Mouse (Mus musculus): Measurements from ENCODE around the gene Lrrk1.
A peak's percentile ranks its signal among the peaks of the same experiment; 100 is the strongest.

Lrrk1 gene

DNA sequence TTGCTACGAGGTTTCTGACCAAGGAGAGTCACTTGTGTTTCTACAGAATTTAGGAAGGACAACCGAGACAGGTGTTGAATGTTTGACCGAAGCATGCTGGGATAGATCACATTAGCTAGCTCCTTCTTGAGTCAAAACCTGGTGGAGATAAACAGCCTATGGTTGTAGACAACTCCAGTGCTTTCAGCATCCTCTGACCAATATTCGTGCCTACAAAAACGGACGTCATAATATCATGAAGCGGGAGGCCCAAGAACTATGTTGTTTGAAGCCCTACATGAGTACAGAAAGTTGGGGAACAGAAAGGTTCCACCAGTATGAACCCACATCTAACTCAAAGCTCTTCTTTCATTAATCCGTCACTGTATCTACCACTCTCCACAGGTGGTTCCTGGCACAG lies 3.3 kb downstream of the Lrrk1 start:
- DNase-seq (ENCODE audit: low spot score in 2 of 2), result no peak

DNA sequence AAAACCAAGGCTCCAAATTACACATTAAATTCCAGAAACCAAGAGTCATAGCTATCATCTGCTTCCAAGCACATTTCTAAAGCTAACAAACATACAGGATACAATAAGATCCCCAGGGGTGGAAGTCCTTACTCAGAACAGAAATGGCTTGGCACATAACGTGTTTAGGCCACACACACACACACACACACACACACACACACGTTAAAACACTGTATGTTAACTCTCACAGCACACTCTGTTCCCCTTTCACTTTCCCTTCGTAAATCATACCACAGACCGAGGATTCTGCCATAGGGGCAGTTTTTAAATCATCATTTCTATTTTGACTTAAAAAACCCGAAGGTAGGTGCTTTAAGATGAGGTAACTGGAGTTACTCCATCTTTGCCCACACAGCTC lies 3.9 kb downstream of the Lrrk1 start:
- peak; percentile 36 to 63 for DNase-seq (ENCODE audit: low spot score in 2 of 2)

DNA sequence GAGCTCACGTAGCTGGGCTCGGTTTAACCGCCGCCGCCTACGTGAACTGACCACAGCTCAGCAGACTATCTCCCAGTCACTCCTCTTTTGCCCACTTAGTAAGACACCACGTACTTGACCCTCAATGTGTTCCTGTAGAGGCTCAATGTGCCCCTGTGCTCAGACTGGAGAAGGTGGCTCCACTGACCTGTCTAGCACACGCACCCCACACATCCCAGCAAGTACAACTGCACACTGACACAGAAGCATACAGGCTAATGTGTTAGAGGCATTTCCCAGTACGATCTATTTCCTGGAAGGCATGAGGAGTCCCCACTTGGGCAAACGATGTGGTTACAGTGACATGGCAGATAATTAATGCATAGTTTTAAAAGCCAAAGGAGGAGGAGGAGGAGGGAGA lies 11.6 kb downstream of the Lrrk1 start:
- no peak for DNase-seq (ENCODE audit: low spot score in 2 of 2)

DNA sequence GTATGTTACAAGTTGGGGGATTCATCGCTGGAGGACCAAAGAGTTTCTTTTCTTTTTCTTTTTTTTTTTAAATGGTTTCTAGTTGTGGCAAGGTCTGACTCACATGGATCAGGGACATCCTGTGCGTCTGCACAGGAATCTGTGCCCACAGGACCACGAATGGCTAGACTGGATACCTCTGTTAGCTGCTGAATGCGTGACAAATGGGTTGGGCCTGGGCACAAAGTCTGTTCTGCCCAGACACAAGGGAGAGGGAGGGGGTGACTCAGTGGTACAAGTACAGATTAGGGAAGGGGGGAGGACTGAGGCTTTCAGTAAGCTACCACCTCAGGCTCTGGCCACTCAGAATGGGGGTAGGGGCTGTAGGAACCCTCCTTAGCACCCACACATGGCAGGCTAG lies 12.4 kb downstream of the Lrrk1 start:
- no peak for DNase-seq (ENCODE audit: low spot score in 2 of 2)

DNA sequence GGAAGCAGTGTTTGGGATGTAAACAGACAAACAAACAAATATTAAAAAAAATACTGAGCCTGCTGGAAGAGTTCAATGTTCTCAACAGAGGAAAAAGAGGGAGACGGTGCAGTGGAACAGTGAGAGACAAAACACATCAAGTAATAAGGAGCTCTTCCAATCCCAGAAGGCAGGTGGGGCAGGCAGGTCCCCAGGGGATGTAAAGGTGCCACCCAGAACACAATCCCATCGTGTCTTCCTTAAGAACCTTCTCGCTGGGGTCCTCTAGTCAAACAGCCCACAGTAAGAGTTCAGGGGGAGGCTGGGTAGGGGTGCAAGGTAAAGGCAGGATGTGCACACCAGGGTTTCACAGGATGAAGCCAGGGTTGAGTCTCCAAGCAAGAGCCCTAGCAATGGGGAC lies 14.8 kb downstream of the Lrrk1 start:
- DNase-seq (ENCODE audit: low spot score in 2 of 2), result no peak

DNA sequence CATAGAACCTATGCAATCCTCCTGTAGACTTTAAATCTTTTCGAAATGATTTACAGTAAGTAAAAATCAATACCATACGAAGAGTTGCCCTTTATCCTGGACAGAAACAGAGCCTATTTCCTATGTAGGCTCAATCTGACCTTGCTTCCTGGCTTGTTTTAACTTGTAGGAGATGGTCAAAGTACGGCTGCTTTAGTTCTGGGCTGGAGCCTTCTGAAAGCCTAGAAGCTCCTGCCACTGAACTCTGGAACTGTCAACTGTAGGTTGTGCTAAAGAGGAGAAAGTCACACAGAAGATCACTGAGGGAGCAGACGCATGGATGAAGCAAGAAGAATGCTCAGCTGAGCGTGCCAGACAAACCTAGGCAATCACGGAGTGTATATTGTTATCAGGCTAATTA lies 17.2 kb downstream of the Lrrk1 start:
- no peak for DNase-seq (ENCODE audit: low spot score in 2 of 2)

DNA sequence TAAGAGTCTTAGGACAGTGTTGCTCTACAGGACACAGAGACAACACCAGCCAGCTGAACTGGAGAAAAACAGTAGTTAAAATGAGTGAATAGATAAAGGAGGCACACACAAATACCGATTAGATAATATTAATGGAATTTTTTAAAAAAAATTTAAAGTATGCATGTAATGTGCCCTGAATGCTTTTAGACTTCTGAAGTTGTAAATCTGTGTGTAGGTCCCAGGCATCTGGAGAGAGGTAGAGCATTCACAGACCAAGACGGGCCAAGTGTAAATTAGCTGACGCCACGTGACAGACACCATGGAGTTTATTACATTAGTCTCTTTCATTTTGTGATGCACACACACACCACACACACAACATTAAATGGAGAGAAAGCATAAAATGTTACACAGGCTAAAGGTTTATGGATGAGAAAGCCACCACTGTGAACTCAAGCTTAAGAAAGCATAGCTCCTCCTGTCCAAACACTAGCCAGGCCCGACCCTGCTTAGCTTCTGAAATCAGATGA lies 18.2 kb downstream of the Lrrk1 start:
- no peak for DNase-seq (ENCODE audit: low spot score in 2 of 2)

DNA sequence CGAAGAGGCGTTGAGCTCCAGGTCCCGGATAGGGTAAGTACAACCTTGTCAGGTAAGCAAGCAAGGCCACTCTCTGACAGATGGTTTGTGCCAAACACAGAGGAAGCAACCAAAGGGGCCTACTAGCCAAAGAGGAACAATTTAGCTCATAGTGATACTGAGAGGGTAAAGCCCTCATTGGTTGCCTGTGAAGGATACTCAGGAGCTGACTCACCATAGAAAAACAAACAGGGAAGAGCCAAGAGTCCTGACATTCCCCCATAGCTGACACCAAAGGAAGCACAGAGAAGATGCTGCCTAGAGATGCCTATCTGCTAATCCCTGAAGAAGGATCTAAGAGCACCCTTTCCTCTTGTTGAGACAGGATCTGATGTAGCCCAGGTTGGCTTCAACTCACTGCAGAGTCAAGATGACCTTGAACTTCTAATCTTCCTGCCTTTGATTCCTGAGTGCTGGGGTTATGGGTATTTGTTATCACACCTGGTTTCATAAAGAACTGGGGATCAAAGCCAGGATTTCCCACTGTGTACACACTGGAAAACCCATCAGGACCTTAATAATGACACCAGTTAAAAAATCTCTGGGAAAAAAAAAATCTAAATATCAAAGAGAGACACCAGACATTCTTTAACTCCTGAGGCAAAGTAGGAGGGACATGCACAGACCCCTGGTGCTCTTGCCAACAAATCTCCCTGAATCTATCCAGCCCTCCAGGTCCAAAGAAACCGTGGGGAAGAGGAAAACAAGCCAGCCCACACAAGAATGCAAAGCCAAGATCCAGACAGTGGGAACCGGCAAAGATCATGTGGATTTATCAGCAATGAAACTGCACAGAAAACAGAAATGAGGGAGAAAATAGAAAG lies 18.8 kb downstream of the Lrrk1 start:
- DNase-seq (ENCODE audit: low spot score in 2 of 2), result no peak

DNA sequence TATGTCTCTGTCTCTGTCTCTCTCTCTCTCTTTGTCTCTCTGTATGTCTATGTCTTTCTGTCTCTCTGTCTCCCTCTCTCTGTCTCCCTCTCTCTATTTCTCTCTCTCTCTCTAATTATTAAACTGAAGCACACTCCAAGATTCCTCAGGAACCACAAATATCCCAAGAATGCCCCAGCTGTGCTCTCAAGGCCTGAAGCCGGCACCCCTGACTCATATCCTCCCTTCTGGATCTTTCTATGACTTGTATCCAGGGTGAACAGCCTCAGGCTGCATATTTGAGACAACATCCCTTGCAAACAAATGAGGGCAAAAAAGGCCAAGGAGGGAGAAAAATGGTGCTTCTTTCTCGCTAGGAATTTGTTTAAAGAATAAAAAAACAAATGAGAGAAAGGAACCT lies 22.2 kb downstream of the Lrrk1 start, which contains the start of gene Gm10974:
Gene Gm10974, plus strand, starts transcription at position 2 of the 400 bp plus-strand sequence.
- DNase-seq (ENCODE audit: low spot score in 2 of 2), result no peak

DNA sequence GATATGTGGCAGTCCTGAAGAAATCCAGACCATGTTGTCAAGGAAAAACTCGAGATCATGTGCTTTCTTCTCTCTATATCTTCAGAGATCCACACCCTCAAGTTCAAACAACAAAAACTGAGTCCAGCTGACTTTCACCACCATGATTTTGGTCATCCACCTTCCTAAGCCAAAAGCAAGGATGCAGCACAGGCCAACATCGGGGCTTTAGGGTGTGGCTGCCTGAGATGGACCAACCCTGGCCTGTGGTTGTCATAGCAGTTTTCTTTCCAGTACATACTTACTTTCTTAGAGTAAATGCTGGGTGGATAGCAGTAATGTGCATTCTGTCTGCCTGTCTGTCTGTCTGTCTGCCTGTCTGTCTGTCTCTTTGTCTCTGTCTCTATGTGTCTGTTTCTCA lies 22.7 kb downstream of the Lrrk1 start:
- no peak for DNase-seq (ENCODE audit: low spot score in 2 of 2)

DNA sequence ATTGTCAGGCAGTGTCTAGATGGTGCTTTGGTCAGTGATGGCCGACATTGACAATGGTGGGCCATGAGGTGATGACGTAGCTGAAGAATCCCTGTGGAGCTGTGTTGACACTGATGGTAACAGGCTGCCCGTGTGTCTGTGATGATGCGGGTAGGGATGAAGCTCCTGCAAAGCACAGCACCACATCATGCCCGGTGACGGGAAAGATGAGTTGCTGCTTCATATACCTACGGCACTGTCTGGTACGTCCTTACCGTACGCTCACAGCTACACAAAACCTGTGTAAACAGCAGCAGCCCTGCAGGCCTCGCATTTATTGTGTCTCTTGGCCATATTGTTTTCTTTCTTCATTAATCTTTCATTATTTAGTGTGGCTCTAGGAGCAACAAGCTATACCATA lies 23.7 kb downstream of the Lrrk1 start:
- DNase-seq (ENCODE audit: low spot score in 2 of 2), result no peak

DNA sequence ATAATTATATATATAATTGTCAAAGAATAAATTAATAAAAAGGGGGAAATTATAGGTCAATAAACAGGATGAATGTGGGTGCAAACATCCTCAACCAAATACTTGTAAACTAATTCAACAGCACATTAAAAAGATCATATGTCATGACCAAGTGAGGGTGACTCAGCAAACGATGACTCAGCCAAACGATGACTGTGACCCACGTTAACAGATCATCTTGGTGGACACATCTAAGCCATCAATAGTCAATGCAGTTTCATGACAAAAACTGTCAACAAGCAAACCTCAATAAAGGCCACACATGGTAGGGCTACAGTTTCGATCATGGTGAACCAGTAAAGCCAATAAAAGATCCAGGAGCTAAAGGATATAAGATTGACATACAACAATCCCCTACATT lies 29.1 kb downstream of the Lrrk1 start:
- no peak for DNase-seq (ENCODE audit: low spot score in 2 of 2)

DNA sequence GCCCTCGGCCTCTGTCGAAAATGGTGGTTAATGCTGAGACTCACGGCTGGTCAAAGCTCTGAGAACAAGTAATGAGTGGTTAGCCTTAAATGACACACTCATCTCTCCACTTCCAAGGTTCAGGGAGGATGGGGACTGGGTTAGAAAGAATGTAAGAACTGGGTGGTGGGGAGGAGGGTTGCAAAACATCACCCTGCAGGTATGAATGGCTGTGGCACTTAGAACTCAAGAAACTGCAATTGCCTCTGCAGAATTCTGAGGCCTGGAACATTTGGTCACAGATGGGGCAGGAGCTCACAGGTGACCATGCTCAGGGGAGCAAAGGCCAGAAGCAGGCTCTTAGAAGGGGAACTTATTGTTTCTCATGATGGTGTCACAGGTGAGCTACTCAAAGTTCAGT lies 29.7 kb downstream of the Lrrk1 start:
- DNase-seq (ENCODE audit: low spot score in 2 of 2), result no peak

DNA sequence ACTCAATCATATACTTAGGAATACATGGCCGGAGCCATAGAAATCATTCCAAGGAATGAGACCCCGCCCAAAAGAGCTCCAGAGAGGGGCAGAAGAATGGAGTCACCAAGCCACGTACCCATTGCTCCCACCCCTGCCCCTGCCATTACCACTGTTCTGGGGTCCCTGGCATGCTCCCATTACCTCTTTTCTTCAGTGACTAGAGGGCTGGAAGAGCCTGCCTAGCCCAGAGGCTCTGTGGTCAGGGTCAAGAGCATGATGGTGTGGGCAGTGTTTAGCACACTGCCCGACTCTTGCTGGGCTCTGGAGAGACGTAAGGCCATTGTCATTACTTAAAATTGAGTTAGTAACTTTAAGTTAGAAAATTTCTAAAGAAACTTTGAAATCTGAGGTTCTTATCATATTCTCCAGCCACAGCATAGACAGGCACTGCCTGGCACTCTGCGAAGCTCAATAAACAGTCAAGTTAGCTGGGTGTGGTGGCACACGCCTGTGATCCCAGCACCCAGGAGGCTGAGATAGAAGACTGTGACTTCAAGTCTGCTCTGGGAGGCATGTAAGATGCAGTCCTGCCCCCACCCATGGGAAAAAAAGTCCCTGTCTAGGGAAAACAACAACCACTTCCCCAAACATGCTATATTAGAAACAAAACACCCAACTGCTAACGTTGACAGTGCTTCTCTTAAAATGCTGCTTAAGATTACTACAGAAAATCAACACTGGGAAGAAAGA lies 32.2 kb downstream of the Lrrk1 start:
- peak; percentile 21 to 42 for DNase-seq (ENCODE audit: low spot score in 2 of 2)

DNA sequence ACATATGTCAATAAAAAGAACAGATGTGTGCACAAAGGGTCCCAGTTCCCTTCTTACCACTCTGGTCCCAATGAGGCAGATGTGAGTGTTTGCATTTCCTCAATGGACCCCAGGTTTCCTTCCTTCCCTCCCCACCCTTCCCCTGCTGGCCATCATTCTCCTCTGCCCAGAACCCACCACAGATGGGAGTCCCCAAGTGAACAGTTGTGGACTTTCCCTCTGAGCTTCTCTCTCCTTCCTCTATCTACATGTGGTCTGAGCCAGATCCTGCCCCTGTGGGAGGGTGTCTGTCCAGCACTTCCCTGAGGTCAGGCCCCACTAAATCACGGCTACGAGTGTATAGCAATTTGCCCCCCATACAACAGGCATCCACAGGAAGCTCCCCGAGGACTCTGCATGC lies 33.2 kb downstream of the Lrrk1 start:
- no peak for DNase-seq (ENCODE audit: low spot score in 2 of 2)

DNA sequence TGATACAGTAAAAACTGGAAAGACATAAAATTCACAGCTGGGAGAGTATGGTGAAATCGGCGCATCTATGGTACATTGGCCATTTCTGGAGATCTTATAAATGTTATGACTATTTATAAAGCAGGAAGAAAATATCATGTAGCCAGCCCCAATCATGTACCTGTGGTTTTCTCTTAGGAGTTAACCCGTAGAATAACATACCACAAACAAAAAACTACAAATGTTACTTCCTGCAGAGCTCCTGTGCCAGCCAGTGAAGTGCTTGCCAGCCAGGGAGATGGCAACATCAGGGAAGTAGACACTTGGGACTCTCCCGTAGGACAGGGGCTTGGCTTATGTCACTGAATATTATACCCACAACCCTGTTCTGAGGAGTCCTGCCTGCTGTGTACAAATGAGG lies 37.1 kb downstream of the Lrrk1 start:
- DNase-seq (ENCODE audit: low spot score in 2 of 2), result no peak

DNA sequence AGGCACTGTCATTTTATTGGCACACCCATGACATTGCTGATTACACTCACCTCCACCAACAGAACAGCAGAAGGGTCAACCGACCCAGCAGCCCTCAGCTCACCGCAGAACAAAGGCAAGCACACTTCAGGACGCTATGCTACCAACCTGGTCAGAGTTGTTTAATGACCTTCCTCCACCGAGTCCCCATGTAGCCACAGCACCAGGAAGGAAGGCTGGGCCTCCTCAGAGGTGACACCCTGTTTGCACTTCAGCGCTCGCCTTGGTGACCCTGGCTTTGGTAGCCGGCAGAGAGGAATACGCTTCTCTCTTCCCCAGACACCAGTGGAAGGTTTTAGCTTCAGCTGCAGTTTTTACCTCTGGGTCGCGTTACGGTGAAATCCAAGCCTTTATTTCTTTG lies 38.5 kb downstream of the Lrrk1 start:
- no peak for DNase-seq (ENCODE audit: low spot score in 2 of 2)

DNA sequence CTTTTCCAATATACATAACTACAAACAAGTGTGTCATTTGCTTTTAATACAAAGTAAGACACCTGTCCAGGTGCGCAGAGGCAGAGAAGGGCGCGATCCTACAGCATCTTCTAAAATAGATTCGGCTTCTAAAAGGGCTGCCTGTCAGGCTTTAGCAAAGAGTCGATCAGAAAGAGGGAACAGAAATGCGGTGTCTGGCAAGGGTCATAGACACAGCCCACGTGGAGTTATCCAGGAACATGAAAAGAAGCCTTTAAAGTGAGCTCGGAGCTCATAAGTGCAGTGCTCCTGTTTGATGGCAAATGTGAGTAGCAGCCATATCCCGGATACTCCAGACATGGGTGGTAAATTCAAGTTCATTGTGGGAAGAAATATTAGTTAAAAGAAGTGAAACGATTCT lies 39.6 kb downstream of the Lrrk1 start:
- no peak for DNase-seq (ENCODE audit: low spot score in 2 of 2)

DNA sequence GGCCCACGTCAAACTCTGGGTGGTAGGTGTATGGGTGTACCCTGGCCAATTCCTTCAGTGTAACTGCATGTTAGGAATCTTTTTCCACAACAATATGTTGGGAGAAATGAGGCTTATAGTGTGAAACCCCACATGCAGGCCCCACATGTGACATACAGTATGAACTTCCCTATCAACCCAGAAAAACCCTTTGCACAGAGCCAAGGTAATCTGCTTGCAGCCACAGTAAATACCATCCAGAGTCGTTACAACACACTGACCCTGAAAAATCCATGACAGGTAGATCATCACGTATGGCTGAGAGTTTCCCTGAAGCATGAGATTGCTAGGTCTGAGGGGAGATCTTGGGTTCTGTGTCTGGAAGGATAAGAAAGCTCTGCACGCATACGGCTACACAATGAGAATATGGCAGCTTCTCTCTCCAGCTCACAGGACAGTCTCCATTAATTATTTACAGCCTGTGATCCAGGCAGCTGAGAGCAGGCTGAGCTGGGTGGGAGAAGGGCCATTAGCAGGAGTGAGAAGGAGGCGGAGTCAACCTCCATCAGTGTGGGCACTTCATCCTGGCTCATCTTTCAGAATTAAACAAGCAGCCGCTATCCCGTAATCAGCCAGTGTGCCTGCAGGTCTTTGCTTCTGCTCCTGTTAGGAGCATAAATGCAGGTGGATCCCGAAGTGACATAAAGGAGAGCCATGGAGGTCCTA lies 41.0 kb downstream of the Lrrk1 start:
- no peak for DNase-seq (ENCODE audit: low spot score in 2 of 2)

DNA sequence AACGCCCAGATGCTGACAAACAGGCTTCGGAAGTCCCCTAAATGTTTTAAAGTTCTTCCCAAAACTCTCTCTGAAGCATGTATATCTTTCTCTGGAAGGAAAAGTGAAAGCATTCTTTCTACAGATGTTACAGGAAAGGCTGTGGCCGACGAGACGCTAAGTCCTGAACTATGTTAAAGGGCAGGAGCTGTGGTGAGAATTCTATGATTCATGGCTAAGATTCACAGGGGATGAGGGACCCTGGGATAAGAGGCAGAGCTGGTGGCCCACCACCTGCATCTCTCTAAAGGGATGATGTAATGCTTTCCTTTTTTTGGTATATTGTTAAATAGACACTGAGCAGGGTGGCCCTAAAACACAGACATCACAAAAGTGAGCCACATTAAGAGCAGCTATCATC lies 44.8 kb downstream of the Lrrk1 start:
- no peak for DNase-seq (ENCODE audit: low spot score in 2 of 2)

DNA sequence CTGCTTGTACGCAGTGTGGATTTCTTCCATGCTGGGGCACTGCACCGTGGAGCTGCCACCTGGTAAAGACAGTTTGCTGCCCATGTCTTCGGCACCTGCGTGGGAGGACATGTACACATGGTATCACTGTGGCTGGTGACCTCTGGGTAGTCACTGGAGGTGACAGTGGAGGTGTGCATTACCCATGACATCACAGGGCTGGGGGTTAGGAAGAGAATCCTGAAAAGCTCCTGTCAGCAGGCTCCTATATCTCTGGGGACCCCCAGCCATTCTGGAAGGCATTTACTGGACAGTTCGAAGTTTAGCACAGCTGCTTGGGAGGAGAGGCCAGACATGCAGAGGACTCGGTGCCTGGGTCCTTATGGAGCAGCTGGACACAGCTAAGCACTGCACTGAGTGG lies 45.3 kb downstream of the Lrrk1 start:
- DNase-seq (ENCODE audit: low spot score in 2 of 2), result no peak

DNA sequence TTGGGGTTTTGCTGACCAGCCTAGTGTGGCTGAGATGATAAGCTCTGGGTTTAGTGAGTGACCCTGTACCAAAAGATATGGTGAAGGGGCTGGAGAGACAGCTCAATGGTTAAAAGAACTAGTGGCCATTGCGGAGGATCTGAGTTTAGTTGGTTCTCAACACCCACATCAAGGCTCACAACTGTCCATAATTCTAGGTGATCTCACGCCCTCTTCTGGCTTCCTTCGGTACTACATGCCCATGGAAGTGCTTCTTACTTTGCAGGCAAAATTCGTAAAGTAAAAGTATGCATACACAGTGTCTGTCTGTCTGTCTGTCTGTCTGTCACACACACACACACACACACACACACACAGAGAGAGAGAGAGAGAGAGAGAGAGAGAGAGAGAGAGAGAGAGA lies 45.8 kb downstream of the Lrrk1 start:
- peak; percentile 14 to 34 for DNase-seq (ENCODE audit: low spot score in 2 of 2)

Data from spleen, postnatal 36 days (tissue).